Mouse (Mus musculus) limb, embryonic 14.5 days (tissue): ENCODE measurements around the gene Vgll2. TPM values are rescaled to one million over a fixed set of nuclear protein-coding genes. Genes with fewer than 3 reads are reported as not detected.
A peak's percentile ranks its signal among the peaks of the same experiment; 100 is the strongest.

Experiments used
- ATAC-seq: fragments of 200-750 bp; cut with Nextera tagmentation; 2 replicates; pipeline ENCODE4 v1.8.0; 2017; ENCODE audit warnings: low read depth, moderate number of reproducible peaks, moderate TSS enrichment; ENCODE audit not compliant: low FRiP score
- DNase-seq: peaks from one replicate; pipeline ENCODE4 v3.0.0-alpha.2; 2015; ENCODE audit warnings: low spot score
- H3K27ac ChIP-seq: fragments of 300-500 bp; sonication (generic); replicated peaks from 2 replicates; pipeline ENCODE4 v1.5.1; 2014; ENCODE audit warnings: low read depth, mild to moderate bottlenecking, low read length, moderate library complexity, mixed read lengths
- H3K27me3 ChIP-seq: fragments of 300-500 bp; sonication (generic); 2 replicates; pipeline ENCODE4 v1.6.1; 2014; ENCODE audit warnings: low read length, mixed read lengths; ENCODE audit not compliant: control insufficient read depth, insufficient read depth
- H3K36me3 ChIP-seq: fragments of 300-500 bp; sonication (generic); 2 replicates; pipeline ENCODE4 v1.6.1; 2014; ENCODE audit warnings: mild to moderate bottlenecking, low read length, moderate library complexity, mixed read lengths; ENCODE audit not compliant: control insufficient read depth, insufficient read depth
- H3K4me1 ChIP-seq: fragments of 300-500 bp; sonication (generic); 2 replicates; pipeline ENCODE4 v1.6.1; 2014; ENCODE audit warnings: antibody characterized with exemption, low read length, mixed read lengths; ENCODE audit not compliant: control insufficient read depth, insufficient read depth
- H3K4me2 ChIP-seq: fragments of 300-500 bp; sonication (generic); replicated peaks from 2 replicates; pipeline ENCODE4 v1.6.1; 2014; ENCODE audit warnings: low read depth, mild to moderate bottlenecking, low read length, moderate library complexity; ENCODE audit not compliant: severe bottlenecking
- H3K4me3 ChIP-seq: fragments of 300-500 bp; sonication (generic); replicated peaks from 2 replicates; pipeline ENCODE4 v1.5.1; 2014; ENCODE audit warnings: low read length
- H3K9ac ChIP-seq: fragments of 300-500 bp; sonication (generic); 2 replicates; pipeline ENCODE4 v1.6.1; 2014; ENCODE audit warnings: mild to moderate bottlenecking, low read depth, low read length, moderate library complexity; ENCODE audit not compliant: severe bottlenecking
- H3K9me3 ChIP-seq: fragments of 300-500 bp; sonication (generic); 2 replicates; pipeline ENCODE4 v1.6.1; 2016; ENCODE audit warnings: low read length; ENCODE audit not compliant: control insufficient read depth
- POLR2A ChIP-seq: fragments of 200-500 bp; IDR thresholded peaks from 2 replicates; pipeline ENCODE4 v1.8.0; 2012; ENCODE audit warnings: inconsistent platforms, mild to moderate bottlenecking, moderate library complexity, borderline replicate concordance; ENCODE audit not compliant: insufficient read depth, insufficient read length; ENCODE audit errors: extremely low read depth
- WGBS: fragments of 180-500 bp; shearing (Covaris S2); extraction: QIAGEN DNeasy Blood & Tissue Kit; methylation state at CpG from one replicate; pipeline ENCODE4 v1.1.7; 2014; 5-methylcytosine and 5-hydroxymethylcytosine counted together
- microRNA-seq: library from miRNA; unstranded; fragments of <30 nt; microRNA quantifications from one replicate; pipeline ENCODE4, GENCODE M21; 2016
- polyA plus RNA-seq, 2 experiments: library from polyadenylated mRNA; depleted of rRNA in 1 of 2; stranded (reverse) in 1 of 2; unstranded in 1 of 2; fragments of >200 nt; fragmentation: Nextera tagmentation in 1 of 2; extraction: Ambion mirVana in 1 of 2; gene quantifications; 2 replicates each; pipeline versions ENCODE4 v1.2.1 to v1.2.3; 2012 to 2014

Gene Vgll2
- polyA plus RNA-seq, 2 experiments, result 48.6 to 71.5 TPM

DNA sequence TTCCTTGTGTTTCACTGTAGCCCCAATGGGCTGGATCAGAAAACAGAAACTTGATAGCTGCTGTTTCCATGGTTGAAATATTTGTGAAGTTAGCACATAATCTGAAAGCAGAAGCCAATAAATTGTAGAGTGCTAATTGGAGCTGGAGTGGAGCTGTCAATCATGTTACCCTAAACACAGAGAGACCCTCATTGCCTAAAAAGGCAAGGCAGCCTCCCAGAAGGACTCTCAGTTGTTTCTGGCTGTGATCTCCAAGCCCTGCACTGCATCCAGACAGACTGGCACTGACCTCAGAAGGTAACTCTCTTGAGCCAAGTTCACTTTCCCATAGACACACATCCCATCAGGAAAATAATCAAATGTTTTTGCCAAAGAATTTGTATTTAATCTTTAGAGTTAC lies 11.4 kb downstream of the Vgll2 start:
- Histone ChIP-seq H3K4me1 (no peaks in the 10 kb centered on the region; the same call in 1 of the 2 replicates), H3K4me2 (no peak overlapping the region)

GRCm38 (mm10) chr10:52039392-52039791 lies 17.1 kb downstream of the Vgll2 start:
- Histone ChIP-seq H3K9ac (no peak overlapping the region), H3K4me2 (no peak overlapping the region), H3K4me1 (no peaks in the 10 kb centered on the region), H3K27ac (no peak overlapping the region), H3K36me3 (no peaks in the 10 kb centered on the region), H3K27me3 (no peaks in the 10 kb centered on the region), H3K9me3 (no peaks in the 10 kb centered on the region), H3K4me3 (no peak overlapping the region)
- DNase-seq (no peak), ATAC-seq (no peak)
- WGBS, result 76% methylated on average over 1 of the region's 1 CpGs
- TF ChIP-seq POLR2A, result no peak

More for the DNA sequence above, 11.4 kb downstream of the Vgll2 start:
- no peaks in the 10 kb centered on the region for H3K9me3 ChIP-seq
- no peak for DNase-seq
- H3K27ac ChIP-seq, result no peak overlapping the region
- ATAC-seq, result no peak
- H3K4me3 ChIP-seq, result no peak overlapping the region
- H3K9ac ChIP-seq, result no peak overlapping the region
- TF ChIP-seq POLR2A, result no peak
- peaks cover 30% of the 10 kb centered on the region for H3K27me3 ChIP-seq
- no peaks in the 10 kb centered on the region for H3K36me3 ChIP-seq

DNA sequence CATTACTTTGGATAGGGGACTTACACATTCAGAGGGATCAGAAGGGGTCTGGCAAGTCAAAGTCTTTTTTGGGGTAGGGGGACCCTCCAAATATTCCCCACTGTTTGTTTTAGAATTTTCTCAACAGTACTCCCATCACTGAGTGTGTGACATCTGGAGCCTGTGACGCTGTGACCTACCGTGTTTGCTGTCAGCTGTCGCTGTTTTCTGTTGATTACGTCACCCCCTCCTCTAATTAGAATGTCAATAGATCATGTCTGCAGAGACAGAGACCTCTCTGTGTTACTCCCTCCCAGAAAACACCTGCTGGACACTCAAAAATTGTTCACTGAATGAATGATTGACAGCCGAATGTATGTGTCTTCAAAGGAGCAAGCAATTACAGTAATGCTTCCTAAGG lies 20.8 kb downstream of the Vgll2 start:
- Histone ChIP-seq H3K4me1 (no peaks in the 10 kb centered on the region), H3K27me3 (no peaks in the 10 kb centered on the region), H3K4me3 (no peak overlapping the region), H3K27ac (no peak overlapping the region), H3K9me3 (no peaks in the 10 kb centered on the region), H3K9ac (no peak overlapping the region), H3K4me2 (no peak overlapping the region), H3K36me3 (no peaks in the 10 kb centered on the region)
- 81% methylated on average over 5 of the region's 5 CpGs for WGBS
- ATAC-seq (no peak), DNase-seq (no peak)
- TF ChIP-seq POLR2A, result no peak

- H3K4me3 ChIP-seq, result no peak overlapping the region
- no peaks in the 10 kb centered on the region for H3K27me3 ChIP-seq
- WGBS, result 61% methylated on average over 3 of the region's 3 CpGs
- no peak overlapping the region for H3K4me2 ChIP-seq
- DNase-seq (no peak), ATAC-seq (no peak)
- H3K27ac ChIP-seq, result no peak overlapping the region
- no peaks in the 10 kb centered on the region for H3K4me1 ChIP-seq
- H3K36me3 ChIP-seq, result no peaks in the 10 kb centered on the region
- no peak overlapping the region for H3K9ac ChIP-seq
- H3K9me3 ChIP-seq, result no peaks in the 10 kb centered on the region
- TF ChIP-seq POLR2A, result no peak
Observed at GRCm38 (mm10) chr10:52048287-52048686, 26.0 kb downstream of the Vgll2 start.

DNA sequence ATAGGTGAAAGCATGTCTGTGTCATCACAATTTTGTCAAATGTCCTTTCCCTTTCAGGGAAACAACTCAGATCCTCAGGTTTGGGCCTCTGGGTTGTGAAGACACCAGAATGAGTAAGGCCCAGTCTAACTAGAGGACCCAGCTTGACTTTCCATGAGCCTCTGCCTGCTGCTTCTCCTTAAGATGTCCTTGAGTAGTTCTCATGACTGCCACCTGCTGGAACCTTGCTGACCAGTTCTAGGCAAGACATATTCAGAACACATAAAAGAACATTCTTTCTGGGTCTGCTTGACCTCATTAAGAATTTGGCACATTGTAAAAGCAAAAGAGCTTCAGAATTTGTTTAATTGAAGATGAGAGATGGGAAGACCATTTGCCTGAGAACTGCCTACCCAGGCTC lies 50.2 kb downstream of the Vgll2 start:
- ATAC-seq, result no peak
- Histone ChIP-seq H3K27ac (no peak overlapping the region), H3K9ac (no peak overlapping the region), H3K4me3 (no peak overlapping the region), H3K4me2 (no peak overlapping the region), H3K9me3 (no peaks in the 10 kb centered on the region), H3K4me1 (no peaks in the 10 kb centered on the region), H3K27me3 (no peaks in the 10 kb centered on the region), H3K36me3 (no peaks in the 10 kb centered on the region)
- TF ChIP-seq POLR2A, result no peak
- peak; percentile 66 for DNase-seq

Small RNAs within 50 kb of the gene (microRNA-seq; reads per million reads assigned to microRNA genes)
- not detected for gene Gm24084

Other genes with a start within 250 kb of the Vgll2 start
- gene Ros1, start 172.7 kb downstream of the Vgll2 start, polyA plus RNA-seq (2012; rRNA removed), result 0.01 TPM in 2 replicates
- gene Ros1, start 172.7 kb downstream of the Vgll2 start, polyA plus RNA-seq (2014; fragmentation: Nextera tagmentation; extraction: Ambion mirVana), result not detected in 2 replicates
- gene Dcbld1, start 211.1 kb downstream of the Vgll2 start, polyA plus RNA-seq (2012; rRNA removed), result 9.2 and 9.5 TPM in 2 replicates
- 11.5 and 13.5 TPM in 2 replicates for gene Dcbld1, start 211.1 kb downstream of the Vgll2 start, polyA plus RNA-seq (2014; fragmentation: Nextera tagmentation; extraction: Ambion mirVana)